Mouse (Mus musculus) CH12.LX (cell line): ENCODE results near the gene Ccnjl. TPM values are rescaled to one million over a fixed set of nuclear protein-coding genes. Genes with fewer than 3 reads are reported as not detected.

ENCODE experiments used
- DNase-seq: peaks from one replicate; pipeline ENCODE4 v3.0.0-alpha.2; 2013; ENCODE audit errors: extremely low read depth
- H3K27ac ChIP-seq: 2 replicates; pipeline ENCODE4 v1.5.1; 2012; ENCODE audit warnings: low read depth, mild to moderate bottlenecking, control low read depth, moderate library complexity; ENCODE audit not compliant: insufficient read depth
- H3K27me3 ChIP-seq: replicated peaks from 2 replicates; pipeline ENCODE3; 2012; ENCODE audit warnings: inconsistent platforms
- H3K36me3 ChIP-seq, 2 experiments: replicated peaks in 1 of 2; 2 replicates each; pipeline versions ENCODE3 to v1.6.1; 2012; ENCODE audit warnings: inconsistent platforms in 1 of 2, low read length in 1 of 2, mild to moderate bottlenecking in 1 of 2, mixed read lengths in 1 of 2, moderate library complexity in 1 of 2; ENCODE audit not compliant: control insufficient read depth in 1 of 2, insufficient read depth in 1 of 2
- H3K4me1 ChIP-seq, 2 experiments: 2 replicates each; pipeline ENCODE4 v1.6.1; 2012; ENCODE audit warnings: inconsistent platforms in 1 of 2, moderate library complexity in 1 of 2; ENCODE audit not compliant: insufficient read depth in 2 of 2, control insufficient read depth in 1 of 2
- H3K4me2 ChIP-seq: 2 replicates; pipeline ENCODE4 v1.6.1; 2012; ENCODE audit warnings: low read depth, mild to moderate bottlenecking, control low read depth; ENCODE audit not compliant: poor library complexity, insufficient read depth, severe bottlenecking
- H3K4me3 ChIP-seq, 3 experiments: fragments of 150-350 bp in 1 of 3; sonication (generic) in 1 of 3; replicated peaks in 1 of 3; 2 replicates each; pipeline versions ENCODE3 to v1.5.1; 2011 to 2012; ENCODE audit warnings: low read depth in 2 of 3, low read length in 2 of 3, mild to moderate bottlenecking in 2 of 3, moderate library complexity in 2 of 3, control low read depth in 1 of 3, improper control_type of control experiment in 1 of 3, inconsistent platforms in 1 of 3, mixed read lengths in 1 of 3; ENCODE audit not compliant: poor library complexity in 1 of 3
- H3K79me2 ChIP-seq: replicated peaks from 2 replicates; pipeline ENCODE4 v1.6.1; 2012; ENCODE audit warnings: mild to moderate bottlenecking, moderate library complexity; ENCODE audit not compliant: control insufficient read depth, poor library complexity, insufficient read depth, severe bottlenecking; ENCODE audit errors: extremely low read depth
- H3K9ac ChIP-seq: 2 replicates; pipeline ENCODE4 v1.6.1; 2012; ENCODE audit warnings: low read depth, mild to moderate bottlenecking, control low read depth, moderate library complexity; ENCODE audit not compliant: insufficient read depth
- H3K9me3 ChIP-seq: replicated peaks from 2 replicates; pipeline ENCODE3; 2012; ENCODE audit warnings: low read length, inconsistent platforms, mixed read lengths
- BHLHE40 ChIP-seq: IDR thresholded peaks from 2 replicates; pipeline ENCODE4 v1.6.1; 2011; ENCODE audit warnings: mild to moderate bottlenecking, low read depth, low read length, improper control_type of control experiment
- CHD1 ChIP-seq: IDR thresholded peaks from 2 replicates; pipeline ENCODE4 v1.6.1; 2012; ENCODE audit warnings: low read depth, low read length, improper control_type of control experiment, inconsistent platforms
- E2F4 ChIP-seq: IDR thresholded peaks from 2 replicates; pipeline ENCODE4 v1.6.1; 2011; ENCODE audit warnings: low read depth, low read length, improper control_type of control experiment; ENCODE audit not compliant: insufficient replicate concordance
- EP300 ChIP-seq: IDR thresholded peaks from 2 replicates; pipeline ENCODE4 v1.6.1; 2011; ENCODE audit warnings: low read length, improper control_type of control experiment
- ETS1 ChIP-seq: conservative IDR thresholded peaks from 2 replicates; pipeline ENCODE4 v1.6.1; 2012; ENCODE audit warnings: low read depth, mild to moderate bottlenecking, inconsistent platforms, low read length, improper control_type of control experiment, moderate library complexity
- GABPA ChIP-seq: IDR thresholded peaks from 2 replicates; pipeline ENCODE4 v1.6.1; 2012; ENCODE audit warnings: low read depth, low read length, improper control_type of control experiment, inconsistent platforms; ENCODE audit not compliant: insufficient replicate concordance
- HCFC1 ChIP-seq: IDR thresholded peaks from 2 replicates; pipeline ENCODE4 v1.6.1; 2012; ENCODE audit warnings: low read depth, mild to moderate bottlenecking, inconsistent platforms, low read length, improper control_type of control experiment
- IRF4 ChIP-seq: IDR thresholded peaks from 2 replicates; pipeline ENCODE4 v1.6.1; 2014; ENCODE audit warnings: low read depth, mild to moderate bottlenecking, inconsistent platforms, low read length, improper control_type of control experiment
- JUN ChIP-seq: IDR thresholded peaks from 2 replicates; pipeline ENCODE4 v1.6.1; 2011; ENCODE audit warnings: low read depth, mild to moderate bottlenecking, low read length, improper control_type of control experiment, moderate library complexity; ENCODE audit not compliant: insufficient read depth
- JUND ChIP-seq: conservative IDR thresholded peaks from 2 replicates; pipeline ENCODE4 v1.6.1; 2011; ENCODE audit warnings: low read depth, low read length, improper control_type of control experiment
- MAFK ChIP-seq: IDR thresholded peaks from 2 replicates; pipeline ENCODE4 v1.6.1; 2011; ENCODE audit warnings: low read length, improper control_type of control experiment; ENCODE audit not compliant: insufficient replicate concordance
- MAX ChIP-seq: IDR thresholded peaks from 2 replicates; pipeline ENCODE4 v1.6.1; 2011; ENCODE audit warnings: low read length, improper control_type of control experiment
- MAZ ChIP-seq: IDR thresholded peaks from 2 replicates; pipeline ENCODE4 v1.6.1; 2012; ENCODE audit warnings: low read depth, mild to moderate bottlenecking, inconsistent platforms, low read length, improper control_type of control experiment, moderate library complexity
- MXI1 ChIP-seq: IDR thresholded peaks from 2 replicates; pipeline ENCODE4 v1.6.1; 2011; ENCODE audit warnings: mild to moderate bottlenecking, low read depth, low read length, improper control_type of control experiment
- NELFE ChIP-seq: IDR thresholded peaks from 2 replicates; pipeline ENCODE4 v1.6.1; 2011; ENCODE audit warnings: low read depth, low read length, improper control_type of control experiment
- NRF1 ChIP-seq: IDR thresholded peaks from 2 replicates; pipeline ENCODE4 v1.6.1; 2014; ENCODE audit warnings: low read depth, mild to moderate bottlenecking, inconsistent platforms, low read length, improper control_type of control experiment, moderate library complexity
- POLR2AphosphoS2 ChIP-seq: IDR thresholded peaks from 2 replicates; pipeline ENCODE4 v1.6.1; 2011; ENCODE audit warnings: low read depth, low read length, improper control_type of control experiment
- RAD21 ChIP-seq: IDR thresholded peaks from 2 replicates; pipeline ENCODE4 v1.6.1; 2011; ENCODE audit warnings: low read depth, mild to moderate bottlenecking, low read length, improper control_type of control experiment, moderate library complexity
- SMC3 ChIP-seq: IDR thresholded peaks from 2 replicates; pipeline ENCODE4 v1.6.1; 2011; ENCODE audit warnings: low read depth, low read length, improper control_type of control experiment
- ZC3H11A ChIP-seq: IDR thresholded peaks from 2 replicates; pipeline ENCODE4 v1.6.1; 2012; ENCODE audit warnings: low read depth, mild to moderate bottlenecking, inconsistent platforms, low read length, improper control_type of control experiment
- ZKSCAN1 ChIP-seq: IDR thresholded peaks from 2 replicates; pipeline ENCODE4 v1.6.1; 2012; ENCODE audit warnings: low read depth, inconsistent platforms, low read length, improper control_type of control experiment, borderline replicate concordance
- ZMIZ1 ChIP-seq: IDR thresholded peaks from 2 replicates; pipeline ENCODE4 v1.6.1; 2012; ENCODE audit warnings: low read depth, mild to moderate bottlenecking, inconsistent platforms, low read length, improper control_type of control experiment
- ZNF384 ChIP-seq: IDR thresholded peaks from 2 replicates; pipeline ENCODE4 v1.6.1; 2012; ENCODE audit warnings: low read depth, low read length, improper control_type of control experiment, inconsistent platforms
- dilution Hi-C: fragments of 300-500 bp; cut with MboI; formaldehyde crosslinking; loops from 2 replicates; pipeline ENCODE4 v1.14.3; 2020; ENCODE audit warnings: low sequenced_read_pairs; ENCODE audit not compliant: extremely low pct_unique_long_range_greater_than_20kb, extremely low pct_ligation_motif_present
- in situ Hi-C: fragments of 300-500 bp; cut with MboI; formaldehyde crosslinking; loops from 3 replicates; pipeline ENCODE4 v1.14.3; 2019; ENCODE audit warnings: low sequenced_read_pairs, low pct_ligation_motif_present, low pct_unique_long_range_greater_than_20kb, mixed read lengths
- polyA plus RNA-seq: library from polyadenylated mRNA; unstranded; fragments of >175 nt; gene quantifications from 2 replicates; pipeline ENCODE4 v1.2.1, GENCODE M21; 2012; ENCODE audit warnings: low read depth; ENCODE audit not compliant: insufficient read length
- total RNA-seq, 2 experiments: library from RNA; depleted of rRNA; stranded (reverse); fragments of 300-350 nt in 1 of 2; fragments of >200 nt in 1 of 2; gene quantifications; 2 replicates each; pipeline ENCODE4 v1.2.3; 2012 to 2014

Gene Ccnjl
- total and polyA plus RNA-seq, 3 experiments = not detected

GRCm38 (mm10) chr11:43520521-43520920, 8.1 kb upstream of the Ccnjl start:
- H3K4me2 ChIP-seq = no peak overlapping the region
- in situ Hi-C loops = no loop called here
- dilution Hi-C loops = no loop called here
- H3K36me3 ChIP-seq = no peaks in the 10 kb centered on the region
- TF ChIP-seq HCFC1 = no peak
- TF ChIP-seq ETS1 = no peak
- TF ChIP-seq ZC3H11A = no peak
- no peak for TF ChIP-seq JUN
- TF ChIP-seq MXI1 = no peak
- no peak for TF ChIP-seq SMC3
- TF ChIP-seq MAX = no peak
- H3K9ac ChIP-seq = no peak overlapping the region
- peaks cover 0 to 2% of the 10 kb centered on the region in 2 experiments; a peak in 1 of 4 replicates for H3K4me1 ChIP-seq
- DNase-seq = no peak
- no peak overlapping the region for H3K27ac ChIP-seq
- no peaks in the 10 kb centered on the region for H3K79me2 ChIP-seq
- peaks cover 2% of the 10 kb centered on the region for H3K9me3 ChIP-seq
- H3K4me3 ChIP-seq = no peak overlapping the region
- H3K27me3 ChIP-seq = no peaks in the 10 kb centered on the region

DNA sequence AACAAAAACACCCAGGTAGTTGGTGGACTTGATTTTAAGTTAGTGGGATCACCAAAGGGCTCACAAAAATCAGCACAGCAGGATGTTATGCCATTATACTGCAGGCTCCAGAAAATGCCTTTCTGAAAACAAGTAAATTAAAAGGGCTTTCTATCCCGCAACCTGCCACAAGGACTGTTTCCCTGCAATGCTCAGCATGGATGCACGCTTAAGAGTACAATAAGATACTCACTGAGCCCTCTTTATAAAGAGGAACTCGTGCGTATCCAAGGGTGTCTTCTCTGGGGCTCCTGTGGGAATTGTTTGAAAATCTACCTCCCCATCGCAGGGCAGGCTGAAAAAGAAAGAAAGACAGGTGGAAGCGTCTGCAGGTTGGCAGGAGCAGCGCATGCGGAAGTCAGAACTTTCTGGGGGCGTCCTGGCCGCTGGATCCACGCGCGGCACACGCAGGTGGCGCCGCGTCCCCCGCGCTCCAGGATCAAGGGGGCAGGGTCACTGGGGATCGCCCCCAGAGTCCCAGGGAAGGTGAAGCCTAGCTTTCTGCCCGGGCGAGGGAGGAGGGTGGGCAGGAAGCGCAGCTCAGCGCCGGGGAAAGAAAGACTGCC, 404 bp upstream of the Ccnjl start:
- no peak overlapping the region for H3K27ac ChIP-seq

DNA sequence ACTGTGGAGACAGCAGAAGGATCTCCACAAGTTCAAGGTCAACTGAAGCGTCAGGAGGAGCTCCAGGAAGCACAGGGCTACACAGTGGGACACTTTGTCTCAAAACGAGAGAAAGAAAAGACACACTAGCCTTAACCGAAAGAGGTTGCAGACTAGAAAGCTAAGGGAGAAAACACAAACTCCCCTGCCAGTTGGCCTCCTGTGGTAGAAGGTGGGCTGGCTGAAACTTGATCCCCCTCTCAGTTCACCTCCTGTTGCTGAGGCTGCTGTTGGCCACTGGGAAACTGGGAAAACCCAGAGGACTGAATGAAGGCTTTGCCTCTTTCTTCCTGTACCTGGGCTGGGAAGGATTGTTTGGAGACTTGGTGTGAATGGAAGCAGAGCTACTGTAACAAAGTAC, 1.5 kb downstream of the Ccnjl start:
- Histone ChIP-seq H3K79me2 (no peaks in the 10 kb centered on the region), H3K4me2 (no peak overlapping the region), H3K27me3 (no peaks in the 10 kb centered on the region), H3K27ac (no peak overlapping the region), H3K4me3 (no peak overlapping the region), H3K36me3 (no peaks in the 10 kb centered on the region), H3K9me3 (no peaks in the 10 kb centered on the region), H3K9ac (no peak overlapping the region), H3K4me1 (peaks cover 0 to 10% of the 10 kb centered on the region in 2 experiments; a peak in 2 of 4 replicates)
- dilution Hi-C loops (no loop called here), in situ Hi-C loops (no loop called here)
- TF ChIP-seq ZKSCAN1 = no peak
- TF ChIP-seq IRF4 = no peak
- no peak for TF ChIP-seq MAFK
- no peak for TF ChIP-seq RAD21
- no peak for TF ChIP-seq MXI1
- no peak for TF ChIP-seq NELFE
- TF ChIP-seq SMC3 = no peak
- no peak for TF ChIP-seq E2F4
- TF ChIP-seq GABPA = no peak
- no peak for TF ChIP-seq EP300
- TF ChIP-seq JUN = no peak
- TF ChIP-seq BHLHE40 = no peak
- TF ChIP-seq POLR2AphosphoS2 = no peak
- TF ChIP-seq JUND = no peak
- TF ChIP-seq ZMIZ1 = no peak
- no peak for TF ChIP-seq ZNF384
- DNase-seq = no peak

More for the DNA sequence above, 404 bp upstream of the Ccnjl start:
- DNase-seq = no peak
- Histone ChIP-seq H3K4me1 (peaks cover 0 to 10% of the 10 kb centered on the region in 2 experiments; a peak in 2 of 4 replicates), H3K4me3 (no peak overlapping the region), H3K36me3 (no peaks in the 10 kb centered on the region), H3K79me2 (no peaks in the 10 kb centered on the region), H3K27me3 (no peaks in the 10 kb centered on the region), H3K9ac (no peak overlapping the region), H3K9me3 (no peaks in the 10 kb centered on the region), H3K4me2 (no peak overlapping the region)
- in situ Hi-C loops = no loop called here
- dilution Hi-C loops = no loop called here
- TF ChIP-seq CHD1 (no peak), ZNF384 (no peak), IRF4 (no peak), NRF1 (no peak), ETS1 (no peak), MAZ (no peak)
